Mouse (Mus musculus) CD4-positive helper T cell, adult 2 months (primary cell): ENCODE measurements at regions not wholly inside any gene's neighbourhood (a gene's known extent, or its start where the extent isn't known, plus 50 kb on each side); places are given as distances from the start of the nearest gene placed in this dataset.

Source experiments
- DNase-seq: peaks from one replicate; pipeline ENCODE4 v3.0.0-alpha.2; 2012; ENCODE audit warnings: low read depth, missing footprints, low spot score

- DNase-seq = no peak
Observed at GRCm38 (mm10) chr10:98041766-98042165, 315.2 kb upstream of the C030005K15Rik start.

GRCm38 (mm10) chr10:98043873-98044272, 317.3 kb upstream of the C030005K15Rik start:
- DNase-seq = no peak

GRCm38 (mm10) chr10:98044579-98044978, 318.0 kb upstream of the C030005K15Rik start:
- no peak for DNase-seq

- no peak for DNase-seq
Observed at GRCm38 (mm10) chr10:98073432-98073831, 346.9 kb upstream of the C030005K15Rik start.

- no peak for DNase-seq
Observed at GRCm38 (mm10) chr10:98084881-98085280, 358.3 kb upstream of the C030005K15Rik start.

- DNase-seq = no peak
Observed at GRCm38 (mm10) chr10:98116296-98116695, 389.7 kb upstream of the C030005K15Rik start.

- DNase-seq = no peak
Observed at GRCm38 (mm10) chr10:98125713-98126112, 399.2 kb upstream of the C030005K15Rik start.

GRCm38 (mm10) chr10:98135026-98135425, 408.5 kb upstream of the C030005K15Rik start:
- DNase-seq = no peak

- DNase-seq = no peak
Observed at GRCm38 (mm10) chr10:98145773-98146172, 419.2 kb upstream of the C030005K15Rik start.

GRCm38 (mm10) chr10:98146998-98147863, 420.7 kb upstream of the C030005K15Rik start:
- no peak for DNase-seq

GRCm38 (mm10) chr10:98155982-98156381, 429.4 kb upstream of the C030005K15Rik start:
- no peak for DNase-seq

- DNase-seq = no peak
Observed at GRCm38 (mm10) chr10:98185666-98186065, 459.1 kb upstream of the C030005K15Rik start.

GRCm38 (mm10) chr10:98196852-98197251, 470.3 kb upstream of the C030005K15Rik start:
- no peak for DNase-seq

- no peak for DNase-seq
Observed at GRCm38 (mm10) chr10:98210246-98210645, 483.7 kb upstream of the C030005K15Rik start.

GRCm38 (mm10) chr10:98212876-98213587, 486.5 kb upstream of the C030005K15Rik start:
- DNase-seq = no peak

GRCm38 (mm10) chr10:98231017-98231416, 504.5 kb upstream of the C030005K15Rik start:
- no peak for DNase-seq

- no peak for DNase-seq
Observed at GRCm38 (mm10) chr10:98231705-98232235, 505.2 kb upstream of the C030005K15Rik start.

GRCm38 (mm10) chr10:98248311-98248710, 521.8 kb upstream of the C030005K15Rik start:
- no peak for DNase-seq

- DNase-seq = no peak
Observed at GRCm38 (mm10) chr10:98257980-98258707, 531.6 kb upstream of the C030005K15Rik start.

- DNase-seq = no peak
Observed at GRCm38 (mm10) chr10:98259283-98259682, 532.7 kb upstream of the C030005K15Rik start.

GRCm38 (mm10) chr10:98268511-98268910, 542.0 kb upstream of the C030005K15Rik start:
- DNase-seq = no peak

- DNase-seq = no peak
Observed at GRCm38 (mm10) chr10:98291617-98292016, 565.1 kb upstream of the C030005K15Rik start.
